Mouse (Mus musculus): Measurements from ENCODE around the gene Lrrc40. TPM values are rescaled to one million over a fixed set of nuclear protein-coding genes. Genes with fewer than 3 reads are reported as not detected.
"Not testable (repeated sequence)": the region's sequence is repeated elsewhere in the genome, so short reads cannot be mapped to it uniquely, and the experiment has no call there.

The Lrrc40 gene
- polyA plus RNA-seq, 1 experiment from 2014 or later = 42.5 TPM

- WGBS = 80% methylated on average over 4 of the region's 4 CpGs
Measured at GRCm38 (mm10) chr3:158093919-158094318, 57.5 kb downstream of the Lrrc40 start.

GRCm38 (mm10) chr3:158102043-158102442 lies 65.6 kb downstream of the Lrrc40 start:
- H3K4me2 ChIP-seq (replicated peaks); H3K4me1 ChIP-seq; H3K9ac ChIP-seq; H3K27me3 ChIP-seq; H3K36me3 ChIP-seq; H3K27ac ChIP-seq (replicated peaks); ATAC-seq (ENCODE audit: insufficient number of reproducible peaks, low FRiP score, low TSS enrichment, low read depth); H3K4me3 ChIP-seq (replicated peaks); H3K9me3 ChIP-seq (replicated peaks): not testable (repeated sequence)
- WGBS = 91% methylated on average over 8 of the region's 10 CpGs

More at GRCm38 (mm10) chr3:158093919-158094318, 57.5 kb downstream of the Lrrc40 start:
- Histone ChIP-seq H3K27ac (replicated peaks) (no peak overlapping the region), H3K4me2 (replicated peaks) (no peak overlapping the region), H3K4me3 (replicated peaks) (no peak overlapping the region), H3K9me3 (replicated peaks) (no peaks in the 10 kb centered on the region), H3K9ac (no peak overlapping the region), H3K27me3 (no peaks in the 10 kb centered on the region), H3K36me3 (no peaks in the 10 kb centered on the region), H3K4me1 (no peaks in the 10 kb centered on the region)
- ATAC-seq (ENCODE audit: insufficient number of reproducible peaks, low FRiP score, low TSS enrichment, low read depth) = no peak

- H3K4me1 ChIP-seq; H3K9me3 ChIP-seq (replicated peaks); H3K27ac ChIP-seq (replicated peaks); H3K4me2 ChIP-seq (replicated peaks); H3K4me3 ChIP-seq (replicated peaks); H3K27me3 ChIP-seq; H3K36me3 ChIP-seq; H3K9ac ChIP-seq; ATAC-seq (ENCODE audit: insufficient number of reproducible peaks, low FRiP score, low TSS enrichment, low read depth): not testable (repeated sequence)
- 85% methylated on average over 1 of the region's 1 CpGs for WGBS
Measured at GRCm38 (mm10) chr3:158102530-158102929, 66.1 kb downstream of the Lrrc40 start.

- no peaks in the 10 kb centered on the region for H3K4me1 ChIP-seq
- no peaks in the 10 kb centered on the region for H3K27me3 ChIP-seq
- no peaks in the 10 kb centered on the region for H3K36me3 ChIP-seq
- H3K4me2 ChIP-seq (replicated peaks) = no peak overlapping the region
- H3K9me3 ChIP-seq (replicated peaks) = no peaks in the 10 kb centered on the region
- no peak overlapping the region for H3K9ac ChIP-seq
- 62% methylated on average over 2 of the region's 2 CpGs for WGBS
- no peak for ATAC-seq (ENCODE audit: insufficient number of reproducible peaks, low FRiP score, low TSS enrichment, low read depth)
- no peak overlapping the region for H3K4me3 ChIP-seq (replicated peaks)
- H3K27ac ChIP-seq (replicated peaks) = no peak overlapping the region
Measured at GRCm38 (mm10) chr3:158103467-158103866, 67.0 kb downstream of the Lrrc40 start.

- no peaks in the 10 kb centered on the region for H3K4me1 ChIP-seq
- H3K27me3 ChIP-seq = no peaks in the 10 kb centered on the region
- H3K9ac ChIP-seq = no peak overlapping the region
- H3K4me3 ChIP-seq (replicated peaks) = no peak overlapping the region
- ATAC-seq (ENCODE audit: insufficient number of reproducible peaks, low FRiP score, low TSS enrichment, low read depth) = no peak
- no peaks in the 10 kb centered on the region for H3K9me3 ChIP-seq (replicated peaks)
- WGBS = 80% methylated on average over 1 of the region's 1 CpGs
- no peak overlapping the region for H3K4me2 ChIP-seq (replicated peaks)
- no peaks in the 10 kb centered on the region for H3K36me3 ChIP-seq
- no peak overlapping the region for H3K27ac ChIP-seq (replicated peaks)
Measured at GRCm38 (mm10) chr3:158105260-158105659, 68.8 kb downstream of the Lrrc40 start.

Other genes with a start within 250 kb of the Lrrc40 start
- 11.7 and 12.2 TPM in 2 replicates for gene Cth, start 111.6 kb upstream of the Lrrc40 start, polyA plus RNA-seq (2015; fragmentation: Nextera tagmentation; extraction: Ambion mirVana)
- 19.7 and 20.9 TPM in 2 replicates for gene Ankrd13c, start 89.4 kb upstream of the Lrrc40 start, polyA plus RNA-seq (2015; fragmentation: Nextera tagmentation; extraction: Ambion mirVana)
- gene Srsf11, start within 50 bp of the Lrrc40 start, polyA plus RNA-seq (2015; fragmentation: Nextera tagmentation; extraction: Ambion mirVana) = 285 and 288 TPM in 2 replicates

Measured in embryonic facial prominence, embryonic 15.5 days (tissue).